Mouse (Mus musculus) liver, embryonic 14.5 days (tissue): Measurements from ENCODE around the gene Dntt.

ENCODE experiments used
- CTCF ChIP-seq: IDR thresholded peaks from 2 replicates; pipeline ENCODE4 v1.5.1; 2016; ENCODE audit warnings: antibody characterized with exemption, low read depth, control low read depth
- EP300 ChIP-seq: IDR thresholded peaks from 2 replicates; pipeline ENCODE4 v1.6.1; 2016; ENCODE audit warnings: antibody characterized with exemption, low read depth

DNA sequence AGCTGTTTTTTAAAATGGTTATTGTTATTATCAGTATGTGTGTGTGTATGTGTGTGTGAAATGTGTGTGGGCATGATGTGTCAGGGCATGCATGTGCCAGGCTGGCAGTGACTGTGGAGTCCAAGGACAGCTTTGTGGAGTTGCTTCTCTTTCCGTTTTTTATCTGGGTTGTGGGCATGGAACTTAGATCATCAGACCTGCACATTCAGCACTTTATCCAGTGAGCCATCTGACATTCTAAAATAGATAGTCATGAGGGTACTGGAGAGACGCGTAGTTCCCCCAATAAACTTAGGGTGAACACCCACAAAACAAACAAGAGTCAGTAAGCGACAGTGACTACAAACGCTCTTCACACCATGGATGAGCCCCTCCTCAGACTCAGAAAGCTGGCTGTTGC lies 35.7 kb upstream of the Dntt start:
- TF ChIP-seq CTCF (no peak), EP300 (no peak)
